Mouse (Mus musculus): ENCODE measurements around the gene Defb6.

Gene Defb6

DNA sequence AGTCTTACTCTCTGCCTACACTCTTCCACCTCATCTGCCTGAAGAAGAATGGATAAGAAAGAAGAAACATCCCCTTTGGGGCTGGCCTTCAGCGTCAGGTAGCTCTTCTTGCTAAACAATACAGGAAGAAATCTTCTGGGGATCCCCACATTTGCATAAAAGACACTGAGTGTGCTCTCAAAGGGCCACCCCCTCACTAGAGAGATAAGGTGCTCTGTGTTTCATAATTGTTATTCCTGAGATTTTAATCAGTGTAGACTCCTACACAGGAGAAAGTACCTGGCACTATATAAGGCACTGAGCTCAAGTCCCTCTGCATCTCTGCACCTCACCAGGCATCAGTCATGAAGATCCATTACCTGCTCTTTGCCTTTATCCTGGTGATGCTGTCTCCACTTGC, at the start of gene Defb6:
Gene Defb6, plus strand, starts transcription at position 318 of the 400 bp plus-strand sequence.
- no peak for DNase-seq (ENCODE audit: low spot score)

DNA sequence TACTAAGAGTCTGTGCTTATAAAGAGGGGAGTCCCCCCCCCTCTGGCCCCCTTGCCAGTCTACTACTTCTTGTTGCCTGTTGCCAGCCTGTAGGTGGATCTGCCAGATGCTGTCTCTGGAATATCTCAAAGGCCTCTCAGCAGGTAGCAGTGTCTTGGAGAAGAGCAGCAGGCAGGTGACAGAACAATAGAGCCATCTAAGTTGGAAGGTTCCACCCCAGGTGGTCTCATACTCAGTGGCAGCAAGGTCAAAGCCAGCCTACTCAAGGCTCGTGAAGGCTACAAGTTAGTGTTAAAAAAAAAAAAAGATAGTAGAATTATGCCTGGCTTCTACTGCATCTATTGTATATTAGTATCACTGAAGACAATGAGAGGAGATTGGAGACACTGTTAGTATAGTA, 12.8 kb downstream of the Defb6 start:
- no peak for DNase-seq (ENCODE audit: low spot score)

DNA sequence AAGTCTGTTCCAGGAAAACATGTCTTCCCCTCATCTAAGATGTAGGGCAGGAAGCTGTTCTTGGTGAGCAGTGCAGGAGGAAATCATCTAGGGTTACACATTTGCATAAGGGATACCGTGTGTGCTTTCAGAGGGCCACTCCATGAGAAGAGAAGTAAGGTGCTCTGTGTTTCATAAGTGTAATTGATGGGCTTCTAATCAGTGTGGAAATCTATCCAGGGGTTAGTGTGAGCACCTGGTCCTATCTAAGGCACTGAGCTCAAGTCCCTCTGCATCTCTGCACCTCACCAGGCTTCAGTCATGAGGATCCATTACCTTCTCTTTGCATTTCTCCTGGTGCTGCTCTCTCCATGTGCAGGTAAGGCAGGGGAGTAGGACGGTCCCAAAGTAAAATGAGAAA, 14.3 kb downstream of the Defb6 start, which contains the start of gene Defb46:
Gene Defb46, plus strand, starts transcription at position 301 of the 400 bp plus-strand sequence.
- no peak for DNase-seq (ENCODE audit: low spot score)

DNA sequence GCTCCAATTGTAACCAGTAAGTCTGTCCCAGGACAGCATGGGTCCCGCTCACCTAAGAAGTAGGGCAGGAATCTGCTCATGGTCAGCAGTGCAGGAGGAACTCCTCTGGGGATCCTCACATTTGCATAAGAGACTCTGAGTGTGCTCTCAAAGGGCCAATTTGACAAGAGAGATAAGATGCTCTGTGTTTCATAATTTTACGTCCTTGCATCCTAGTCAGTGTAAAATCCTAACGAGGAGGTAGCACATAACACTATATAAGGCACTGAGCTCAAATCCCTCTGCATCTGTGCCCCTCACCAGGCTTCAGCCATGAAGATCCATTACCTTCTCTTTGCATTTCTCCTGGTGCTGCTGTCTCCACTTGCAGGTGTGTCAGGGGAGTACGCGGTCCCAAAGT, 22.0 kb downstream of the Defb6 start, which contains the start of gene Defb5:
Gene Defb5, plus strand, starts transcription at position 301 of the 400 bp plus-strand sequence.
- no peak for DNase-seq (ENCODE audit: low spot score)

DNA sequence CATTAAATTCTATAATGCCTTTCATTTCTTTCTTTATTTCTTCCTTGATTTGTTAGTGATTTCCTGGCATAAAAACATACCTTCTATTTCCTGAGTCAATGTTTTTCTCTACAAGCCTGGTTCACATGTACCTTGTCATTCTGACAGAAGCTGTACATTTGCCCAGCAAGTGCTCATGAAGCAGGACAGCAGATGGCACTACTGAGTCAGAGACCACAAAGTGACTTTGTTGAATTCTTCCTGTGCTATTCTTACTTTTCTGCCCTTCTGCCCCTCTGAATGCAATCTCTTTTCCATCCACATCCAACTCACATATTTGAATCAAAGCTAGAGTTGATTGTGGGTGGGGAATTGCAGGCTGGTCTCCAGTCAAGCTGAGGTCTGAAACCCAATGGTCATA, 32.9 kb downstream of the Defb6 start:
- DNase-seq (ENCODE audit: low spot score) = no peak

DNA sequence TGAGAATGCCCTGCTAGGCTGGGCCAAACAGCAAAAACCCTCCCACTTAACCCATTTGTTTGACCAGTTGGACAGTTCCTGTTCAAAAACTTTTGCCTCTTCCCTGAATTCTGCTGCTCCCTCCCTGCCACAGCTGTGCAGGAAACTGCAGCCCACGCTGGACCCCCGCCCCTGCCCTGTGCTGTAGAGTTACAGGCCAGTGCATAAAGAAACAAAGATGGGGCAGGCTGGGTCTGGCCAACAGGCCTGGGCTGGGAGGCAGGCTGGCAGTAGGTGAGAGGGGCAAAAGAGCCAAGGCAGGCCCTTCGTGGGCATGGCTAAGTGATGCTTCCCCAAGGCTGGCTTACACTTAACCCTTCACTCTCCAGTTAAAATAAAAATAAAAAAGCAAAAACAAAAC, 34.4 kb downstream of the Defb6 start:
- DNase-seq (ENCODE audit: low spot score) = no peak

All from c-Kit-positive CD71-positive TER-119-positive erythroid progenitor cells, embryonic 14.5 days (primary cell).